Mouse (Mus musculus): ENCODE measurements around the gene Rbm18. TPM values are rescaled to one million over a fixed set of nuclear protein-coding genes. Genes with fewer than 3 reads are reported as not detected.

Rbm18 gene
- total RNA-seq (2023) = 10 to 100 TPM; 24.3 to 26.6 TPM

GRCm38 (mm10) chr2:36136300-36136941, at the start of gene Rbm18, which contains the start of gene Mrrf:
Gene Rbm18, minus strand, starts transcription at chr2:36136773.
Gene Mrrf, plus strand, starts transcription at chr2:36136389.

GRCm38 (mm10) chr2:36104956-36105741, 31.4 kb downstream of the Rbm18 start, which contains the start of gene Lhx6:
Gene Lhx6, minus strand, starts transcription at chr2:36105408.

Other genes with a start within 250 kb of the Rbm18 start
- gene Ttll11, start 156.9 kb downstream of the Rbm18 start, total RNA-seq (2023) = 1 to 10 TPM; 1.1 to 1.5 TPM
- gene Ndufa8, start 87.4 kb downstream of the Rbm18 start, total RNA-seq (2023) = 10 to 100 TPM; 65.2 to 71.1 TPM
- gene Morn5, start 87.3 kb downstream of the Rbm18 start, total RNA-seq (2023) = not detected
- gene Lhx6, start 31.4 kb downstream of the Rbm18 start, total RNA-seq (2023) = not detected
- 1 to 10 TPM; 3.4 to 5.5 TPM for gene Mrrf, start 384 bp downstream of the Rbm18 start, total RNA-seq (2023)
- 10 to 100 TPM; 94.6 to 99.2 TPM for gene Ptgs1, start 93.7 kb upstream of the Rbm18 start, total RNA-seq (2023)
- gene Olfr338, start 236.7 kb upstream of the Rbm18 start, total RNA-seq (2023) = under 1 TPM; 0.07 to 0.09 TPM